Mouse (Mus musculus) splenic B cell, adult 2 months (primary cell): ENCODE data around the gene Hacd4.
"Not testable (repeated sequence)": the region's sequence is repeated elsewhere in the genome, so short reads cannot be mapped to it uniquely, and the experiment has no call there.

Experiments used
- DNase-seq: peaks from one replicate; pipeline ENCODE4 v3.0.0-alpha.2; 2011; ENCODE audit warnings: low read depth, low spot score
- H3K27me3 ChIP-seq: 2 replicates; pipeline ENCODE4 v1.6.1; 2012; ENCODE audit warnings: mild to moderate bottlenecking, low read length, moderate library complexity, mixed read lengths; ENCODE audit not compliant: control insufficient read depth, poor library complexity, insufficient read depth, severe bottlenecking
- H3K36me3 ChIP-seq: 2 replicates; pipeline ENCODE4 v1.6.1; 2012; ENCODE audit warnings: mild to moderate bottlenecking, low read length, moderate library complexity, mixed read lengths; ENCODE audit not compliant: control insufficient read depth, poor library complexity, insufficient read depth, severe bottlenecking

Gene Hacd4

DNA sequence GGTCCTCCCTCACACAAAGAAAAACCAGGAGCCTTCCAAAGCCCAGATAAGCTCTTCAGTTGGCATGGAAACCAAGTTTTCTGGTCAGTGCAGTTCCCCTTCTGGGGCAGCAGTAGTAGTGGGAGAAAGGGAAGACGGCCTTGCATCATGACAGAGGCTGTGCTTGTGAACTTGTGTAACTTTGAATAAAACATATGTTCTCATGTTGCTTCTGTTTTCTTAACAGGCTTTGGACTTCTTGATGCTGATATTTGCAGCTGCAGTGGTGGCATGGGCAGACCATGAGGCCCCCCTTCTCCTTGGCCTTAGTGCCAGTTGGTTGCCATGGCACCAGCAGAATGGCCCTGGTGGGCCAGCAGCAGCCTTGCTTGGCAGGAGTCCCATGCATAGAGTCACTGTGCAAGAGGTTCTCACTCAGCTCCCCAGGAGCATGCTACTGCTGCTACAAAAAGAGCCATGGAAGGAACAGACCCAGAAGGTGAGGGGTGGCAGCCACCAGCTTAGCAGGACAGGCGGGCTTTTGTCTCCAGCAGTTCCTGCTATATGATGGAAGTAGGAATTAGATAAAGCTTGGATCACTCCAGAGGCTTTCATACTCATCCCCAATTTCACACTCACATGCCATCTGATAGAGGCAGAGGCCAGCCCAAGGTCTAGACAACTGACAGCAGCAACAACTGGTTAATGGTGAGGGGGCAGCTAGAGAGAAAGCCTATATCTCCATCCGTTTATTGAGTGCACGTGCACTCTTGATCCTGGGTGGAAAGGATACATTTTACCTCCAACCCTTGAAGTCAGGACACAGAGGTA, 31.6 kb downstream of the Hacd4 start:
- Histone ChIP-seq H3K36me3 (no peaks in the 10 kb centered on the region), H3K27me3 (no peaks in the 10 kb centered on the region)
- no peak for DNase-seq

DNA sequence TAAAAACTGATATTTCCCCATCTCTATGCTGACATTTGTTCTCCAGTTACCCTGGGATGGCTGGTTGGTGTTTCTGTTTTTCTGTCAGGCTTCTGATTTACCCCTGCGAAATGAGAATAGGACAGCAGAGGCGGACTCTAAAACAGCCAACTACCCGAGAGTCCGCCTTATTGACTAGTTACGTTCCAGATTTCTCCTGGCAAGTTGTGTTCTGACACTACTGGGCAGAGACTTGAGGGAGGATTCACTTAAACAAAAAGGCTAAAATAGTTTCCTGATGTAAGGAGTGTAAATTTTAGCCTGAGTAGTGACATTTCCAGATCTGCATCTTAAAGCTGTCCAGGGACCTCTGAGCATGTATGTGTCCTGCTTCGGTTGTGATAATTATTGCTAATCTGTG, 35.8 kb downstream of the Hacd4 start:
- DNase-seq, result no peak
- H3K27me3 ChIP-seq, result no peaks in the 10 kb centered on the region
- no peaks in the 10 kb centered on the region for H3K36me3 ChIP-seq

DNA sequence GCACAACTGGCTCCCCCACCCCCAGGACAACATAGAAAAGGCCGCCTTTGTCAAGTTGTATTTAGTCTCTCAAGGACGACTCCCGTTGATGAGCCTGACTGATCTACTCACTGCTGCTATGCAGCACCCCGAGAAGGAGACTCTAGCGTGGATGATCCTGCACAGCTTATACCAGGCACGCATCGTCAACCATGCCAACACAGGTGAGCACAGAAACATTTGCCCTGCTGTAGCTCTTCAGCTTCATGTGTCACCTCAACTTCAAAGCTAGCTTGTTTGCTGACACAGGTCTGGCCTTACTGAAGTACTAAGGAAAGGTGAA, 37.8 kb downstream of the Hacd4 start:
- no peaks in the 10 kb centered on the region for H3K36me3 ChIP-seq
- no peak for DNase-seq
- H3K27me3 ChIP-seq, result no peaks in the 10 kb centered on the region

DNA sequence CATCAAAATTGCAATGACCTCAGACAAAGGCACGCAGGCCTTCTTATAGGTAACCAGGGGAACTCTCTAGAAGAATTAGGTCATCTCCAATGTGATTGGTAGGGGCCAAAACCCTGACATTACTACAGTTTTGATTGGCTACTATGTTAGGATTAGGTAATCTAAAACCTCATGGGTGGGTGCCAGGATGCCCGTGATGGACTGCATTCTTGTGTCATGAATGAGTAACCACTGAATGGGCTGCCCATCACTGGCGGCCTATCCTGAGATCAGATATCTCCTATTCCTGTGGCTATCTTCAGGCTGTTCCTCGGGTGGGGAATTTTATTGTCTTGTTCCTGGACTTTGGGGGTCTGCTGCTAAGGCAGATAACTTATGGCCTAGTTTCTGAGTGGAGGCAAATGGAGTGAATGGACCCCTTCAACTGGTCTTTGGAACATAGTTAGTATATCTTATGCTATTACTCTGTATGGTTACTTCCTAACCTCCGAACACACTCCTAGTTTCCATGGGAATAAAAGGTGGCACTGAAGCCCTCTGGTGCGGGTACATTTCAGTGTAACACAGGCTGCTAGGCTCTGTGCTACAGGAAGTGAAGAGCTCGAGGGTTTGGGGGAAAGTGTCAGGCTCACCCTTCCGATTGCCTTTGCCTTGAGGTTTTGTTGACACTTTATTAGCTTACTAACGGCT, 38.3 kb downstream of the Hacd4 start:
- DNase-seq, result no peak
- H3K36me3 ChIP-seq, result no peaks in the 10 kb centered on the region

DNA sequence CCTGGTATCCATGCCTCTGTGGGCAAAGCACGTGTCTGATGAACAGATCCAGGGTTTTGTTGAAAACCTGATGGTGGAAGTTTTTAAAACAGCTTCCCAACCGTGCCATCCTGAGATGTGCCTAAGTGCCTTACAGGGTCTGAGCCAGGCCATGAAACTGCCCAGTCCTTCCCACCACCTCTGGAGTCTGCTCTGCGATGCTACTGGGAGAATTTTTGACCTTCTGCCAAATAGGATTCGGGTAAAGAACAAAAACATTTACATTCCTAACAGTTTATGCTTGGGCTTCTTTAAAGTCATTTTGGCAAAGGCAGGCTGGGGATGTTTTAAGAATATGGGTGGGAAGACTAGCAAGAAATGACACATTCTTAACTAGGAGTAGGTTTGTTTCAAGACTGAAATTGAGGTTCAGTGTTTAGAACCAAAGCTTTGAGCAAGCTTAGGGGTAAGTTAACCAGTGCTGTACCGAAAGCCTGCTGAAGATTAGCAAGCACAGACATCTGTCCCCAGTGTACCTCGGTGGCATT, 41.7 kb downstream of the Hacd4 start:
- H3K27me3 ChIP-seq, result no peaks in the 10 kb centered on the region
- DNase-seq, result no peak
- no peaks in the 10 kb centered on the region for H3K36me3 ChIP-seq

More for the DNA sequence above, 38.3 kb downstream of the Hacd4 start:
- H3K27me3 ChIP-seq, result no peaks in the 10 kb centered on the region

DNA sequence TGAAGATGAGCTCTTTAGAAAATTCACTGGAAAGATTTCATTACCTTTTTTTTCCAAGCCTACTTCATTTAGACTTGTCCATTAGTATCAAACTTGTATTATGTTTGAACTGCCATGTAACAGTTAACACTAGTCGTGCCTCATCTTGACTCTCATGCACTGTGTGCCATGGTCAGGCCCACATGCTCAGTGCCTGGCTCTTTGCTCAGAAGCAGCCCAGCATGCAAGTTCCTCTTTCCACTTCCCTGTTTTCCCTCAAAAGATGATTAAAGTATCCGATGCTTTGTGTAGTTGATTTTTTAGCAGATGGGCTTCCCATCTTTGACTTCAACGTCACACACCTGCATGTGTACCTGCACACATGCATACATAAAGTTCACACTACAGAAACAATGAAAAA, 43.0 kb downstream of the Hacd4 start:
- Histone ChIP-seq H3K27me3 (no peaks in the 10 kb centered on the region), H3K36me3 (no peaks in the 10 kb centered on the region)
- no peak for DNase-seq

DNA sequence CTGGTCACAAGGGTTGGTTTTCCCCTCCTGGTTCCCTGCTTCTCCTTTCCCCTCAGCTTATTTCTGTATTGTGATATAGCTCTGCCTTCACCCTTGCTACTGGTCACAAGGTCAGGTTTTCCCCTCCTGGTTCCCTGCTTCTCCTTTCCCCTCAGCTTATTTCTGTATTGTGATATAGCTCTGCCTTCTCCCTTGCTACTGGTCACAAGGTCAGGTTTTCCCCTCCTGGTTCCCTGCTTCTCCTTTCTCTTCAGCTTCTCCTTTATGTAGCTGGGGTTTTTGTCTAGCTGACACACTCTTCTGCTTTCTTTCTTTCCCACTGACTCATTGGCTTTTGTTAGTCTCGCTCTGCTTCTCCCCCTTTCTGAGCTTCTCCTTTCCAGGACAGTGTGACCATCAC, 48.1 kb downstream of the Hacd4 start:
- H3K27me3 ChIP-seq, H3K36me3 ChIP-seq: not testable (repeated sequence)
- peak; percentile 11 for DNase-seq

DNA sequence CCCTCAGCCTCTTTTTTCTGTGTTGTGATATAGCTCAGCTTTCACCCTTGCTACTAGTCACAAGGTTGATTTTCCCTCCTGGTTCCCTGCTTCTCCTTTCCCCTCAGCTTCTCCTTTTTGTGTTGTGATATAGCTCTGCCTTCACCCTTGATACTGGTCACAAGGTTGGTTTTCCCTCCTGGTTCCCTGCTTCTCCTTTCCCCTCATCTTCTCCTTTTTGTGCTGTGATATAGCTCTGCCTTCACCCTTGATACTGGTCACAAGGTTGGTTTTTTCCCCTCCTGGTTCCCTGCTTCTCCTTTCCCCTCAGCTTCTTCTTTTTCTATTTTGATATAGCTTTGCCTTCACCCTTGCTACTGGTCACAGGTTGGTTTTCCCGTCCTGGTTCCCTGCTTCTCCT, 48.7 kb downstream of the Hacd4 start:
- H3K27me3 ChIP-seq, result no peaks in the 10 kb centered on the region
- H3K36me3 ChIP-seq, result no peaks in the 10 kb centered on the region
- DNase-seq, result no peak

DNA sequence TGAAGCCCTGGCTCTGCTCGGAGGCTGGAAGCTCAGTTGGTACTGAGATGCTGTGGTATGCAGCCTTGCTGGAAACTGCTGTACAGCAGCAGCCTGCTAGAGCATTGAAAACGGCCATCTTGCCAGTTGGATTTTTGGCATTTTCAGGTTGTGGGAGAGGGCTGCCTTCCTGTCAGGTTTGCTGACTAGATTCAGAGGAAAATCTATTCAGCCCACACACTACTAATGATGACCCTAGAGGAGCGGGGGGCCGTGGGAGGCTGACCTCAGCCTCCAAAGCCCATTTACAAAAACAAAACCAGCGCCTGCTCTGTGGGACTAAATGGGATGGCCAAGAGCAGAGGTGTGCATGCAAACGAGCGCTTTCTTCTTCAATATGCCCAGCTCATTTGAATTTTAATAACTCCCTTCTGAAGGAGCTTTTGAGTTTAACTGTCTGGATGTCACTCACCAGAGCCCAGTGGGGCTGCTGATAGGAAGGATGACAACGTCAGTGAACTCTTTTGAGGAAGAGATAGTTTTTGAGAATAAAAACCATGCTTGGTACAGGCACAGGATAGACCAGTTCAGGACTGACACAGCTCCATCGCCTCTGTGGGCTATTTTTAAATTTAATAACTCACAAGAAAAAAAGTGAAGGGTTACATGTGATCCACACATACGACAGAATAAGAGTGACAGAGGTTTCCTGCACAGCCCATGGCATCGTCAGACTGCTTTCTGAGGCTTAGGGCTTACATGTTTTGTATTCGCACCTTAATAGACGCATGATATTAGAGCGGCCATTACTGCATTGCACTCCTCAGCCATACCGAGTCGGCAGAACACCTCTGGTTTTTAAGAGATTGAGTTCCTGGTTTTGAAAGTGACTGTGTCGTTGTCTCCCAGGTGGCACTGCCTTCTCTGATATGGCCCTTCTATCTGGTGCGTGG, 66.2 kb downstream of the Hacd4 start:
- no peaks in the 10 kb centered on the region for H3K36me3 ChIP-seq
- no peak for DNase-seq
- H3K27me3 ChIP-seq, result no peaks in the 10 kb centered on the region

DNA sequence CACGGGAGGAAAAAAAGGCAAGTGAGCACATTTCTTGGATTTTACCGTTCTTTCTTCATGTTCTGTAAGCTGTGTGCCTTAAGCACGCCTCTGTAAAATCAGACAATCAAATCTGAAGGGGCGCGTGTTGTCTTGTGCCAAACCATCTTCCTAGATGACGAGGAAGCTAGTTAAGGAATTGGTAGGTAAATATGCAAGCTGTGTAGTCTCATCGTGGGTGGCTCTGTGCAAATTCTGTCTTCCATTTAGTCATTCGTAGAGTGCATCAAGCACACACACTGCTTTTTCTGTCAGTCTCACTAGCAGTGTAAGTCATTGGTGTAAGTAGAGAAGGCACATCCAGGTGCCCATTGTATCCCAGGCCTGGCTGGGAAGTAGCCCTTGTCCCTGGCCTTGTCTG, 67.9 kb downstream of the Hacd4 start:
- H3K27me3 ChIP-seq, result no peaks in the 10 kb centered on the region
- no peak for DNase-seq
- H3K36me3 ChIP-seq, result no peaks in the 10 kb centered on the region

DNA sequence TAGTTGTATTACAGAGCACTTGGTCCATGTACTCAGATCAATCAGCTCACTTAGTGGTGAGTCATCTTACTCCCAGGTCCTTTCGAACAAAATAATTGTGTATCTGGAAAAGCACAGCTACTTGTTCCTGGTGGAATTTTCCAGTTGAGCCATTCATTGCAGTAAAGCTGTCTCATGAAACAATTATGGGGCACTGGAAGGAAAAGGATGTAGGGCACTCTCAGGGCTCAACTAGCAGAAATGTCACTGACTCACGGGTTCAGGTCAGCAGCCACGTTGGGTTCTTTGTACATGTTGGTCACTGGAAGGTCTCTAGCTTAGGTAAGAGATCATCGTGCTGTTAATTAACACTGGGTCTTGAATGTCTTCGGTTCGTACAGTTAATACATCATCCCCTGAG, 68.8 kb downstream of the Hacd4 start:
- no peak for DNase-seq
- Histone ChIP-seq H3K36me3 (no peaks in the 10 kb centered on the region), H3K27me3 (no peaks in the 10 kb centered on the region)

DNA sequence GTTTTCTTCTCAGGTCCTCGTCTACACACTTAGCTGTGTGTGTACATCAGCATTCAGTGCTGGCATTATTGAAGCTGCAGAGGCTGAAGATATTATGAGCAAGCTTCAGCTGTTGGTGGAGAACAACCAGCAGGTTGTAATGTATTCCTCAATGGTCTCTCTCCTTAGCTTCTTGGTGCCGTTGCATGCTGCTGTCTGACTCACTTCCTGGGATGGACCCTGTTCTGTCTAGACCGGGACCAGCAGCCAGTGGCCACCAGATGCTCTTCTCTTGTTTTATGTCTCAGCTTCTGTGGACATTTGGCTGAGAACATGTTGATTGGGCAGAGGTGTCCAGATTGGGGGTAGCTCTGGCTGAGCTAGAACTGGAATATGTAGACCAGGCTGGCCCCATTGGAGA, 81.3 kb downstream of the Hacd4 start:
- H3K36me3 ChIP-seq, result no peaks in the 10 kb centered on the region
- H3K27me3 ChIP-seq, result no peaks in the 10 kb centered on the region
- no peak for DNase-seq

DNA sequence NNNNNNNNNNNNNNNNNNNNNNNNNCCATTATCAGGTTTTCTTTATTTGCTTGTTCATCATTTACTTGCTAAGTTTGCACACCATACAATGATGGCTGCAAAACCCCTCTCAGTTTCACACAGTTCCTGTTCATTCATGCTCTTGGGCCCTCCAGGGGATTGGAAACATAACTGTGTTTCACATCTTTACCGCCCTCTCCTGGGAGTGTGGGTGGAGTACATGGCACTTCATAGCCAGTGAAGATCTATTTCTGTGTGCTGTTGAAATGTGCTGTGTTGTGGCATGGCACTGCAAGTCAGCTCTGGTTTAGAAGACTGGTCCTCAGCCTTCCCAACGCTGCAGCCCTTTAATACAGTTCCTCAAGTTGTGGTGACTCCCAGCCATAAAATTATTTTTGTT, 82.1 kb downstream of the Hacd4 start:
- Histone ChIP-seq H3K36me3 (no peaks in the 10 kb centered on the region), H3K27me3 (no peaks in the 10 kb centered on the region)
- peak; percentile 11 for DNase-seq

DNA sequence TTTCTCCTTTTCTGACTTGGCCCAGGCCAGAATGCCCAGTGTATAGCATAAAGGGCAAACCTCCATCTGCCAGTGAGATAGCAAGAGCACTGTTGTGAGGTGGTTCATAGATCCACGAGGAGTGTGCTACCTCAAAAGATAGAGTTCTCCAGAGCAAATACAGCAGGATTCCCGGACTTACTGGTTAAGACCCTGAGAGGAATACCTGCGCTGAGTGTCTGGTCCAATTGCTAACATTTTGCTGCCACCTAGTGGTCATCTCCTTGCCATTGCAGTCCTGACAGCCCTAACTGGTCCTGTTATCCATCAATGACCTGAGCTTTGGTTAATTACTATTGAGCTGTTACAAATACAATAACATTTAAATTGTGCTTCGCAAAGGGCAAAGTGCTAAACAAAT, 87.8 kb downstream of the Hacd4 start:
- peak; percentile 84 for DNase-seq
- no peaks in the 10 kb centered on the region for H3K27me3 ChIP-seq
- H3K36me3 ChIP-seq, result no peaks in the 10 kb centered on the region
